Mouse (Mus musculus) left cerebral cortex, postnatal 36 days (tissue): ENCODE data around the gene Rnh1. TPM values are rescaled to one million over a fixed set of nuclear protein-coding genes. Genes with fewer than 3 reads are reported as not detected.

ENCODE experiments used
- DNase-seq, 2 experiments: peaks; one replicate each; pipeline ENCODE4 v3.0.0; 2021 to 2022; ENCODE audit warnings: low spot score in 2 of 2, mixed read lengths in 1 of 2
- intact Hi-C: fragments of 180-260 bp; cut with DNase I; formaldehyde crosslinking; loops from one replicate; pipeline ENCODE4 v1.15.1; 2025
- total RNA-seq, 2 experiments: library from RNA; stranded (reverse); gene quantifications; 2 replicates each; pipeline ENCODE4 v1.2.3; 2021

The Rnh1 gene
- total RNA-seq, 2 experiments from 2014 or later = 33.6 to 36.2 TPM

- no peak for DNase-seq
- intact Hi-C loops = loop anchor here (5.0 kb wide), 3 partner anchors 38 to 323 kb away; partner anchors contain the start of genes Odf3 and Scgb1c1
Observed at GRCm38 (mm10) chr7:141169866-141170265, 2.8 kb downstream of the Rnh1 start.

GRCm38 (mm10) chr7:141169300-141169699 is 3.4 kb downstream of the Rnh1 start:
- DNase-seq = no peak
- intact Hi-C loops = no loop called here

- intact Hi-C loops = no loop called here
- DNase-seq = peak; percentile 59 to 68
Observed at GRCm38 (mm10) chr7:141168518-141168953, 4.1 kb downstream of the Rnh1 start.

- intact Hi-C loops = no loop called here
- no peak for DNase-seq
Observed at GRCm38 (mm10) chr7:141167901-141168517, 4.6 kb downstream of the Rnh1 start.

- DNase-seq = no peak
- intact Hi-C loops = no loop called here
Observed at GRCm38 (mm10) chr7:141164850-141165249, 7.8 kb downstream of the Rnh1 start.

- intact Hi-C loops = no loop called here
- DNase-seq = no peak
Observed at GRCm38 (mm10) chr7:141164397-141164796, 8.3 kb downstream of the Rnh1 start.

- intact Hi-C loops = no loop called here
- DNase-seq = no peak
Observed at GRCm38 (mm10) chr7:141155362-141155761, 17.3 kb downstream of the Rnh1 start.

- intact Hi-C loops = no loop called here
- no peak for DNase-seq
Observed at GRCm38 (mm10) chr7:141148639-141149038, 24.0 kb downstream of the Rnh1 start.

GRCm38 (mm10) chr7:141147044-141147443 is 25.6 kb downstream of the Rnh1 start:
- intact Hi-C loops = no loop called here
- DNase-seq = no peak

GRCm38 (mm10) chr7:141146043-141146595 is 26.5 kb downstream of the Rnh1 start:
- DNase-seq = no peak

GRCm38 (mm10) chr7:141145403-141145802 is 27.3 kb downstream of the Rnh1 start:
- no peak for DNase-seq
- intact Hi-C loops = no loop called here

More at GRCm38 (mm10) chr7:141146043-141146595, 26.5 kb downstream of the Rnh1 start:
- intact Hi-C loops = no loop called here

GRCm38 (mm10) chr7:141144650-141145049 is 28.0 kb downstream of the Rnh1 start:
- no peak for DNase-seq
- intact Hi-C loops = no loop called here

GRCm38 (mm10) chr7:141143861-141144260 is 28.8 kb downstream of the Rnh1 start:
- intact Hi-C loops = no loop called here

GRCm38 (mm10) chr7:141143112-141143511 is 29.5 kb downstream of the Rnh1 start:
- intact Hi-C loops = no loop called here
- no peak for DNase-seq

More at GRCm38 (mm10) chr7:141143861-141144260, 28.8 kb downstream of the Rnh1 start:
- no peak for DNase-seq

- no peak for DNase-seq
- intact Hi-C loops = no loop called here
Observed at GRCm38 (mm10) chr7:141141326-141141725, 31.3 kb downstream of the Rnh1 start.

GRCm38 (mm10) chr7:141131904-141132755 is 40.5 kb downstream of the Rnh1 start:
- no peak for DNase-seq
- intact Hi-C loops = loop anchor here (5.0 kb wide), 1 partner anchor 40 kb away; the partner anchor contains the start of gene Rnh1

- DNase-seq = peak; percentile 88 to 90
- intact Hi-C loops = loop anchor here (5.0 kb wide), 1 partner anchor 41 kb away; the partner anchor contains the start of gene Rnh1
Observed at GRCm38 (mm10) chr7:141131024-141131820, 41.4 kb downstream of the Rnh1 start.

- DNase-seq = no peak
- intact Hi-C loops = no loop called here
Observed at GRCm38 (mm10) chr7:141123517-141123856, 49.2 kb downstream of the Rnh1 start.

- intact Hi-C loops = no loop called here
- DNase-seq = peak; percentile 86
Observed at GRCm38 (mm10) chr7:141122689-141123516, 49.8 kb downstream of the Rnh1 start.
